Mouse (Mus musculus) bone marrow macrophage, adult 2 months (primary cell): ENCODE measurements around the gene Gcc2.
"Not testable (repeated sequence)": the region's sequence is repeated elsewhere in the genome, so short reads cannot be mapped to it uniquely, and the experiment has no call there.

Source experiments
- CTCF ChIP-seq: IDR thresholded peaks from 2 replicates; pipeline ENCODE4 v1.5.1; 2012; ENCODE audit warnings: low read depth, mild to moderate bottlenecking, low read length, moderate library complexity
- POLR2A ChIP-seq: IDR thresholded peaks from 2 replicates; pipeline ENCODE4 v1.6.1; 2012; ENCODE audit warnings: mild to moderate bottlenecking, low read depth, low read length, borderline replicate concordance

GRCm38 (mm10) chr10:58227798-58228197 lies 27.5 kb upstream of the Gcc2 start:
- TF ChIP-seq CTCF, POLR2A: not testable (repeated sequence)
